Mouse (Mus musculus) hindbrain, embryonic 13.5 days (tissue): ENCODE data around the gene Carmil1. TPM values are rescaled to one million over a fixed set of nuclear protein-coding genes. Genes with fewer than 3 reads are reported as not detected.

ENCODE experiments used
- ATAC-seq: fragments of 200-750 bp; cut with Nextera tagmentation; 2 replicates; pipeline ENCODE4 v1.8.0; 2017; ENCODE audit warnings: moderate TSS enrichment; ENCODE audit not compliant: low FRiP score
- H3K27ac ChIP-seq: fragments of 300-500 bp; sonication (generic); 2 replicates; pipeline ENCODE4 v1.5.1; 2015; ENCODE audit warnings: inconsistent platforms, mild to moderate bottlenecking, moderate library complexity
- H3K27me3 ChIP-seq: fragments of 300-500 bp; sonication (generic); 2 replicates; pipeline ENCODE4 v1.6.1; 2015; ENCODE audit warnings: mild to moderate bottlenecking, inconsistent platforms
- H3K36me3 ChIP-seq: fragments of 300-500 bp; sonication (generic); 2 replicates; pipeline ENCODE4 v1.6.1; 2015; ENCODE audit warnings: mild to moderate bottlenecking, inconsistent platforms
- H3K4me1 ChIP-seq: fragments of 300-500 bp; sonication (generic); replicated peaks from 2 replicates; pipeline ENCODE4 v1.6.1; 2015; ENCODE audit warnings: inconsistent platforms
- H3K4me2 ChIP-seq: fragments of 300-500 bp; sonication (generic); 2 replicates; pipeline ENCODE4 v1.6.1; 2015; ENCODE audit warnings: inconsistent platforms, mild to moderate bottlenecking, moderate library complexity
- H3K4me3 ChIP-seq: fragments of 300-500 bp; sonication (generic); 2 replicates; pipeline ENCODE4 v1.5.1; 2015; ENCODE audit warnings: mild to moderate bottlenecking, inconsistent platforms
- H3K9ac ChIP-seq: fragments of 300-500 bp; sonication (generic); 2 replicates; pipeline ENCODE4 v1.6.1; 2015; ENCODE audit warnings: mild to moderate bottlenecking, inconsistent platforms
- H3K9me3 ChIP-seq: fragments of 300-500 bp; sonication (generic); 2 replicates; pipeline ENCODE4 v1.6.1; 2016; ENCODE audit warnings: inconsistent platforms
- WGBS: fragments of 180-500 bp; shearing (Covaris S2); methylation state at CpG from one replicate; pipeline ENCODE4 v1.1.7; 2015; 5-methylcytosine and 5-hydroxymethylcytosine counted together
- polyA plus RNA-seq: library from polyadenylated mRNA; unstranded; fragments of >200 nt; fragmentation: Nextera tagmentation; extraction: Ambion mirVana; gene quantifications from 2 replicates; pipeline ENCODE4 v1.2.1, GENCODE M21; 2015

The Carmil1 gene
- polyA plus RNA-seq, 1 experiment from 2014 or later, result 28.7 TPM

DNA sequence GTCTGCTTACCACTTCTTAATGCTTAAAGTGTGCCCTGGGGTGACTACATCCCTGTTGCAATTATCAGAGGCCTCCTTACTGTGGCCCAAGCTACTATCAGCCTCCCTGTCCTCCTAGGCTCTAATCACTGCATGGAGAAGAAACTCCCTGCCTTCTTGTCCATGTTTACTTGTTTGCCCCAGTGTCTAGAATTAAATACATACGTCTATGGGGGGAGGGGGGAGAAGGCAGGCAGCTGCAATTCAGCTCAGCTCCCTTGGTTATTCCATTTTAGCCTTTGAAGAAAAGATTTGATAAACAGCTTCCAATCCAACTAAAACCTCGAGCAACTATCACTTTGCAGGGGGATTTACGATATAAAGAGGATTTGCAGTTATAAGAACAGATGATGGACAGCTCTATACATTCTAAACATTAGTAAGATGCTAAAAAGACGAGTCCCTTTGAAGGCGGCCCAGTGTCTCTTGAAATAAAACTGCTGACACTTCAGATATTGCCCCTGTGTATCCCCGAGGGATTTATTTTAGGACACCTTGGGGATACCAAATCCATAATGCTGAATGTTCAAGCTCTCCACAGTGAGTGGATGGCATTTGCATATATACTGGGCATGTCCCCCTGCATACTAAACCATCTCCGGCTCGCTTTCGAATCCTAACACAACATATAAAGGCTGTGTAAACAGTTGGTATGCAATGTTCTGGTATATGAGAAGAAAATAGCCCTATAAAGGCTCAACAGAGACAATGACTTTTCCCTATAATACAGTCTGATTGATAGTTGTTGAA is 89.5 kb downstream of the Carmil1 start:
- no peaks in the 10 kb centered on the region for H3K9me3 ChIP-seq
- no peak for ATAC-seq

DNA sequence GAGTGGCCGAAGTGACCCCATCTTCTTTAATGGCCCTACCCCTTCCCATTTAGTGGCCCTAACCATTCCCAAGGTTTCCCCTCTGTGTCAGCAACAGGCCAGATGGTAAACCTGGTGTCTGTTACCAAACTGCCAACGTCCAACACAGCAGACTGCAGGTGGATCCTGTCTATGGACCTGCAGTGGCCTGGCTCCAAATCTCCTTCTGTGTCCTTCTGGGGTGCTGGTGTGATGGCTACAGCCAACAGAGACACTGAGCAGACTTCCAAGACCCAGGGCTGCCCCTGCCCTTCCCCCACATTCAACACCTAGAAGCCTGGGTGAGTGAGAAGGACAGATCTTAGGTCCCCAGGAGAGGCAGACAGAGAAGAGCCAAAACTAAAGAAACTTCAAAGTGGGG is 93.6 kb downstream of the Carmil1 start:
- Histone ChIP-seq H3K4me1 (peaks cover 8% of the 10 kb centered on the region), H3K4me2 (no peak overlapping the region), H3K27me3 (no peaks in the 10 kb centered on the region), H3K9ac (no peak overlapping the region), H3K9me3 (no peaks in the 10 kb centered on the region), H3K27ac (no peak overlapping the region), H3K4me3 (no peak overlapping the region), H3K36me3 (no peaks in the 10 kb centered on the region)
- ATAC-seq, result no peak
- 83% methylated on average over 2 of the region's 2 CpGs for WGBS

More for the DNA sequence above, 89.5 kb downstream of the Carmil1 start:
- no peaks in the 10 kb centered on the region for H3K36me3 ChIP-seq
- H3K4me3 ChIP-seq, result no peak overlapping the region
- H3K9ac ChIP-seq, result no peak overlapping the region
- H3K4me2 ChIP-seq, result no peak overlapping the region
- peaks cover 5% of the 10 kb centered on the region; the same call in 1 of the 2 replicates for H3K4me1 ChIP-seq
- 78% methylated on average over 9 of the region's 9 CpGs for WGBS
- H3K27ac ChIP-seq, result no peak overlapping the region
- no peaks in the 10 kb centered on the region for H3K27me3 ChIP-seq

GRCm38 (mm10) chr13:24185641-24186040 is 95.0 kb downstream of the Carmil1 start:
- ATAC-seq, result no peak
- no peak overlapping the region for H3K27ac ChIP-seq
- H3K36me3 ChIP-seq, result no peaks in the 10 kb centered on the region
- peaks cover 4% of the 10 kb centered on the region for H3K4me1 ChIP-seq
- 92% methylated on average over 3 of the region's 3 CpGs for WGBS
- no peaks in the 10 kb centered on the region for H3K9me3 ChIP-seq
- no peaks in the 10 kb centered on the region for H3K27me3 ChIP-seq
- H3K4me3 ChIP-seq, result no peak overlapping the region
- no peak overlapping the region for H3K4me2 ChIP-seq
- no peak overlapping the region for H3K9ac ChIP-seq

- no peak for ATAC-seq
- H3K36me3 ChIP-seq, result no peaks in the 10 kb centered on the region
- no peak overlapping the region for H3K4me3 ChIP-seq
- 44% methylated on average over 6 of the region's 6 CpGs for WGBS
- H3K27ac ChIP-seq, result no peak overlapping the region
- H3K4me2 ChIP-seq, result no peak overlapping the region
- H3K4me1 ChIP-seq, result peaks cover 4% of the 10 kb centered on the region
- no peak overlapping the region for H3K9ac ChIP-seq
- no peaks in the 10 kb centered on the region for H3K9me3 ChIP-seq
- H3K27me3 ChIP-seq, result no peaks in the 10 kb centered on the region
These were observed 97.7 kb downstream of the Carmil1 start for GRCm38 (mm10) chr13:24182878-24183277.

- Histone ChIP-seq H3K27me3 (no peaks in the 10 kb centered on the region), H3K9ac (no peak overlapping the region), H3K4me1 (peaks cover 4% of the 10 kb centered on the region), H3K27ac (no peak overlapping the region), H3K36me3 (no peaks in the 10 kb centered on the region), H3K4me2 (no peak overlapping the region), H3K4me3 (no peak overlapping the region), H3K9me3 (no peaks in the 10 kb centered on the region)
- no peak for ATAC-seq
- WGBS, result 80% methylated on average over 10 of the region's 10 CpGs
These were observed 101.1 kb downstream of the Carmil1 start for GRCm38 (mm10) chr13:24179538-24179937.

DNA sequence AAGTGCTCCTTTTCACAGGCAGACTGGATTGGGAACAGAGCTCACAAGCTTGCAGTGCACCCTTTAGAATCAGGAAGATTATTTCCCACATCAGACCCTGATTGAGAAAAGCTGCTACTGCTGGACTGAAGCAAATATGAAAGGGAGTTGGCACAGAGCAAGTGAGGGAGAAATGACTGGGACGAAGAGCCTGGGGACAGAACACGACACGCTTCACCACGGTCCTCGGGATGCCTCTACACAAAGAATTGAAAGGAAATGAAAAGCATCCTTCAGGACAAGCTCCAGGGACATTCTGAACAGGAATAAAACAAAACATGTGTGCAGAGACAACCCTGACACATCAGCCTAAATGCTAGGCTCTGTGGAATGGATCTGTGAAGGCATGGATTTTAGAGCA is 103.0 kb downstream of the Carmil1 start:
- Histone ChIP-seq H3K9ac (no peak overlapping the region), H3K4me2 (no peak overlapping the region), H3K36me3 (no peaks in the 10 kb centered on the region), H3K4me1 (no peaks in the 10 kb centered on the region), H3K4me3 (no peak overlapping the region), H3K27ac (no peak overlapping the region), H3K9me3 (no peaks in the 10 kb centered on the region), H3K27me3 (no peaks in the 10 kb centered on the region)
- no peak for ATAC-seq
- 69% methylated on average over 5 of the region's 5 CpGs for WGBS

DNA sequence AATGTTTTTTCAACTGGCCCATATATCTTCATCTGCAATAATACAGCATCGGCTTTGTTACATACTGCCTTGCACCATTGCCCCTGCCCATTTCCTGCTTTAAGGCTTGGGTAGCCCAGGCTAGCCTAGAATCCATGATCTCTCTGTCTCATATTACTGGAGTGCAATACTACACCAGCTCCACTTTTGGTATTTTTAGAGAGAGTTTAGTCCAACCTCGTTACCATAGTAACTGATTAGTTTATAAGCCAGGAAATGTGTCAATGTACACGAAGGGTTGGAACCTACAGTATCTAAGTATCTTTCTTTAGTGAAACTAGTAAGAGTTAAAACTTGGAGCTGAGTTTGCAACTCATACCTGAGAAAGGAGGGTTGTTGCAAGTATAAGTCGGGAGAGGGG is 103.8 kb downstream of the Carmil1 start:
- no peak overlapping the region for H3K9ac ChIP-seq
- no peaks in the 10 kb centered on the region for H3K36me3 ChIP-seq
- H3K4me1 ChIP-seq, result no peaks in the 10 kb centered on the region
- H3K27ac ChIP-seq, result no peak overlapping the region
- no peaks in the 10 kb centered on the region for H3K27me3 ChIP-seq
- 85% methylated on average over 4 of the region's 4 CpGs for WGBS
- no peak overlapping the region for H3K4me3 ChIP-seq
- no peak overlapping the region for H3K4me2 ChIP-seq
- no peak for ATAC-seq
- no peaks in the 10 kb centered on the region for H3K9me3 ChIP-seq

GRCm38 (mm10) chr13:24169658-24170057 is 110.9 kb downstream of the Carmil1 start:
- no peak overlapping the region for H3K4me3 ChIP-seq
- no peaks in the 10 kb centered on the region for H3K9me3 ChIP-seq
- no peaks in the 10 kb centered on the region for H3K27me3 ChIP-seq
- no peaks in the 10 kb centered on the region for H3K4me1 ChIP-seq
- ATAC-seq, result no peak
- no peak overlapping the region for H3K9ac ChIP-seq
- no peak overlapping the region for H3K4me2 ChIP-seq
- no peak overlapping the region for H3K27ac ChIP-seq
- WGBS, result 86% methylated on average over 1 of the region's 1 CpGs
- peaks cover 2% of the 10 kb centered on the region; the same call in 1 of the 2 replicates for H3K36me3 ChIP-seq

- Histone ChIP-seq H3K9me3 (no peaks in the 10 kb centered on the region), H3K36me3 (peaks cover 5% of the 10 kb centered on the region; the same call in 1 of the 2 replicates), H3K4me1 (no peaks in the 10 kb centered on the region), H3K4me3 (no peak overlapping the region), H3K27ac (no peak overlapping the region), H3K4me2 (no peak overlapping the region), H3K27me3 (no peaks in the 10 kb centered on the region), H3K9ac (no peak overlapping the region)
- WGBS, result 87% methylated on average over 1 of the region's 1 CpGs
- ATAC-seq, result no peak
These were observed 117.2 kb downstream of the Carmil1 start for GRCm38 (mm10) chr13:24163368-24163767.

GRCm38 (mm10) chr13:24161105-24161504 is 119.5 kb downstream of the Carmil1 start:
- no peaks in the 10 kb centered on the region for H3K27me3 ChIP-seq
- H3K4me2 ChIP-seq, result no peak overlapping the region
- H3K4me1 ChIP-seq, result no peaks in the 10 kb centered on the region
- no peak overlapping the region for H3K27ac ChIP-seq
- no peak overlapping the region for H3K9ac ChIP-seq
- H3K36me3 ChIP-seq, result peaks cover 5% of the 10 kb centered on the region; the same call in 1 of the 2 replicates
- no peak for ATAC-seq
- no peak overlapping the region for H3K4me3 ChIP-seq
- no peaks in the 10 kb centered on the region for H3K9me3 ChIP-seq
- 85% methylated on average over 4 of the region's 4 CpGs for WGBS

GRCm38 (mm10) chr13:24159972-24160371 is 120.6 kb downstream of the Carmil1 start:
- H3K9me3 ChIP-seq, result no peaks in the 10 kb centered on the region
- no peak overlapping the region for H3K27ac ChIP-seq
- no peak for ATAC-seq
- no peak overlapping the region for H3K4me2 ChIP-seq
- peaks cover 5% of the 10 kb centered on the region; the same call in 1 of the 2 replicates for H3K36me3 ChIP-seq
- H3K4me3 ChIP-seq, result no peak overlapping the region
- WGBS, result 83% methylated on average over 4 of the region's 4 CpGs
- peaks cover 4% of the 10 kb centered on the region for H3K4me1 ChIP-seq
- no peak overlapping the region for H3K9ac ChIP-seq
- no peaks in the 10 kb centered on the region for H3K27me3 ChIP-seq

DNA sequence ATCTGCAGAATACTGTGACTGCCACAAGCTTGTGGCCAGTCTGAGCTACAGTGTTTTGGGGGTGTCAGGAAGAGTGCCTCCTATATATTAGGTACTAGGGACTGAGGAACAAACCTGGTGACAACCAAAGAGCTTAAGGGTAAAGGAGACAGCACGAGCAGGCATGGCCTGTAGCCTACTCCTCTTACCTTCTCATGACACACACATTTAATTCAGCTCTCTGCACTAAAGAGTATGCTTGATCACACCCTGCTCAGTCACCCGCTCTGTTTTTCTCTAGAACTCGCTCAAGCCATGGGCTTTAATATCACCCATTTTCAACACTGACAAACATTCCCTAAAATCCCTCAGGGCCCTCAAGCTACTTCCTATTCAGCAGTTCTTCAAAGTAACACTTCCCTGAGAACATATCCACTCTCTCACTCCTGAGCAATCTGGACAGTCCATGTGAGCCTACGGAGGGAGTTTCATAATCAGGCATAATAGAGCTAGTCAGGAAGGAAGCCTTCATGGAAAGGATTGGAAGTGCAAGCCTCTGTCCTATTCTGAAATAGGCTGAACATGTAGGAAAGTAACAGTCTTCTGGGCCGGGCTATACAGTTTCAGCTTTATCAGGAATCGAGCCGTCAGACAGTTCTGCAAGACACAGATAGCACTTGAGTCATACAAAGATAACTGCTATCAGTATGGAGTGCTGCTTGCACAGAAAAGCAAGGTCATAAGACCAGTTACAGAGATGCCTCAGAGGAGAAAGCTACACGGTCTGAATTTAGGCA is 121.2 kb downstream of the Carmil1 start:
- WGBS, result 92% methylated on average over 8 of the region's 8 CpGs
- Histone ChIP-seq H3K27me3 (no peaks in the 10 kb centered on the region), H3K36me3 (peaks cover under 1% of the 10 kb centered on the region; the same call in 1 of the 2 replicates), H3K4me2 (no peak overlapping the region), H3K4me1 (peaks cover 7% of the 10 kb centered on the region), H3K9ac (no peak overlapping the region), H3K27ac (no peak overlapping the region), H3K4me3 (no peak overlapping the region), H3K9me3 (no peaks in the 10 kb centered on the region)
- ATAC-seq, result no peak
